Mouse (Mus musculus) T-helper 2 cell (primary cell): ENCODE data around the gene Krtap9-3.

Source experiments
- in situ Hi-C: fragments of 300-600 bp; cut with MboI, MseI; formaldehyde crosslinking; loops from one replicate; pipeline ENCODE4 v1.15.1; 2025; ENCODE audit warnings: high pct_unique_total_duplicates

The Krtap9-3 gene

GRCm38 (mm10) chr11:99573164-99573563, 24.7 kb downstream of the Krtap9-3 start:
- in situ Hi-C loops = no loop called here

- in situ Hi-C loops = no loop called here
These were observed 31.4 kb downstream of the Krtap9-3 start, which contains the start of gene Krtap3-1 for GRCm38 (mm10) chr11:99566530-99566929. Krtap3-1 (minus strand) TSS chr11:99566630.

GRCm38 (mm10) chr11:99562580-99562979, 35.3 kb downstream of the Krtap9-3 start:
- in situ Hi-C loops = no loop called here

GRCm38 (mm10) chr11:99559366-99559765, 38.5 kb downstream of the Krtap9-3 start, which contains the start of gene Gm11939:
Gm11939 (minus strand) TSS chr11:99559466.
- in situ Hi-C loops = no loop called here

GRCm38 (mm10) chr11:99557976-99558745, 39.7 kb downstream of the Krtap9-3 start:
- in situ Hi-C loops = no loop called here

- in situ Hi-C loops = no loop called here
These were observed 41.2 kb downstream of the Krtap9-3 start, which contains the start of gene Krtap3-2 for GRCm38 (mm10) chr11:99556753-99557152. Krtap3-2 (minus strand) TSS chr11:99556853.

GRCm38 (mm10) chr11:99556195-99556594, 41.7 kb downstream of the Krtap9-3 start:
- in situ Hi-C loops = no loop called here

GRCm38 (mm10) chr11:99550765-99551164, 47.1 kb downstream of the Krtap9-3 start, which contains the start of gene Krtap3-3:
Krtap3-3 (minus strand) TSS chr11:99550865.
- in situ Hi-C loops = no loop called here

- in situ Hi-C loops = no loop called here
These were observed 50.0 kb downstream of the Krtap9-3 start for GRCm38 (mm10) chr11:99547892-99548291.
